Mouse (Mus musculus): ENCODE measurements around the gene Gins2. TPM values are rescaled to one million over a fixed set of nuclear protein-coding genes. Genes with fewer than 3 reads are reported as not detected.

Gene Gins2
- polyA plus RNA-seq (2015; fragmentation: Nextera tagmentation; extraction: Ambion mirVana), result 15.9 and 38.9 TPM in 2 replicates

- H3K9me3 ChIP-seq (replicated peaks), result no peaks in the 10 kb centered on the region
- H3K9ac ChIP-seq (replicated peaks), result peak within 1 kb of the TSS; percentile 54
- peak within 1 kb of the TSS; percentile 99 for H3K4me2 ChIP-seq
- H3K36me3 ChIP-seq, result no peaks in the 10 kb centered on the region
- under 1% methylated on average over 67 of the region's 67 CpGs for WGBS
- ATAC-seq (ENCODE audit: low FRiP score), result peak; percentile 98
- peak within 1 kb of the TSS; percentile 67 for H3K27ac ChIP-seq (replicated peaks)
- no peaks in the 10 kb centered on the region for H3K27me3 ChIP-seq (replicated peaks)
- peaks cover 24% of the 10 kb centered on the region for H3K4me1 ChIP-seq
- H3K4me3 ChIP-seq (replicated peaks), result peak within 1 kb of the TSS; percentile 61
Measured at GRCm38 (mm10) chr8:120588908-120589771, at the start of gene Gins2. Gins2 (minus strand) TSS chr8:120589304.

- WGBS, result under 1% methylated on average over 39 of the region's 42 CpGs
- Histone ChIP-seq H3K27ac (replicated peaks) (no peak overlapping the region), H3K36me3 (no peaks in the 10 kb centered on the region), H3K4me1 (peaks cover 20% of the 10 kb centered on the region), H3K9me3 (replicated peaks) (no peaks in the 10 kb centered on the region), H3K9ac (replicated peaks) (peak overlapping the region; percentile 53), H3K4me2 (peak overlapping the region; percentile 92), H3K27me3 (replicated peaks) (peaks cover 29% of the 10 kb centered on the region), H3K4me3 (replicated peaks) (peak overlapping the region; percentile 65)
- ATAC-seq (ENCODE audit: low FRiP score), result peak; percentile 28; the same call in 1 of the 2 replicates
Measured at GRCm38 (mm10) chr8:120634329-120634839, 45.3 kb upstream of the Gins2 start.

DNA sequence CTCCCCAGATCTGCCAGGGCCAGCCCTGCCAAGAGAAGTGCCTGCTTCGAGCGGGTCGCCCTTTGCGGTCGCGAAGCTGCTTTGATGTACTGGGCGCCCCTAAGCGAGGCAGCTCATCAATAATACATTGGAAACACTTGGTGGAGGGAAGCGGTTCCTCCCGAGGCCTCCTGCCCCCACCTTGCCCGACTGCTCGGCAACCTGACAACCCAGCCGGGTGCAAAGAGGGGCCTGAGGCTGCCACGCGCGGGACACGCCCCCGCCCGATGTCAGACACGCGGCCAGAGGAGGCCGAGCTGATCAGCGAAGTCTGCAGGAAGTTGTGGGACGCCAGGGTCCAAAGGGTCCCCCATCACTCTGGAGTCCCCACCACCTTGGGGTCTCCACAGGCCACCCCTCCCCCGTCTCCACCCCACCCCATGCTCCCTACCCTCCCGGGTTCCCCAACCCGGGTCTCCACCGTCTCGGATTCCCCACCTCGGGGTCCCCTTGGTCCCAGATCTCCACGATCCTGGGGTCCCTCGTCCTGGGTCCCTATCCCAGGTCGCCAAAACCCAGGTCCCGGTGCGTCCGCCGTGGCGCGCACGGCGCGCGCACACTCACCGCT is 44.7 kb upstream of the Gins2 start:
- peak; percentile 50 for ATAC-seq (ENCODE audit: low FRiP score)
- Histone ChIP-seq H3K4me2 (peak overlapping the region; percentile 92), H3K27ac (replicated peaks) (no peak overlapping the region), H3K27me3 (replicated peaks) (peaks cover 29% of the 10 kb centered on the region), H3K4me1 (peaks cover 20% of the 10 kb centered on the region), H3K4me3 (replicated peaks) (peak overlapping the region; percentile 65), H3K9me3 (replicated peaks) (no peaks in the 10 kb centered on the region), H3K9ac (replicated peaks) (peak overlapping the region; percentile 53), H3K36me3 (no peaks in the 10 kb centered on the region)
- under 1% methylated on average over 44 of the region's 44 CpGs for WGBS

GRCm38 (mm10) chr8:120632969-120633664 is 44.0 kb upstream of the Gins2 start:
- H3K27ac ChIP-seq (replicated peaks), result no peak overlapping the region
- peaks cover 29% of the 10 kb centered on the region for H3K27me3 ChIP-seq (replicated peaks)
- peak overlapping the region; percentile 92 for H3K4me2 ChIP-seq
- H3K9me3 ChIP-seq (replicated peaks), result no peaks in the 10 kb centered on the region
- H3K9ac ChIP-seq (replicated peaks), result peak overlapping the region; percentile 53
- ATAC-seq (ENCODE audit: low FRiP score), result peak; percentile 3; the same call in 1 of the 2 replicates
- H3K4me3 ChIP-seq (replicated peaks), result peak overlapping the region; percentile 65
- 25% methylated on average over 17 of the region's 17 CpGs for WGBS
- H3K4me1 ChIP-seq, result peaks cover 20% of the 10 kb centered on the region
- no peaks in the 10 kb centered on the region for H3K36me3 ChIP-seq

DNA sequence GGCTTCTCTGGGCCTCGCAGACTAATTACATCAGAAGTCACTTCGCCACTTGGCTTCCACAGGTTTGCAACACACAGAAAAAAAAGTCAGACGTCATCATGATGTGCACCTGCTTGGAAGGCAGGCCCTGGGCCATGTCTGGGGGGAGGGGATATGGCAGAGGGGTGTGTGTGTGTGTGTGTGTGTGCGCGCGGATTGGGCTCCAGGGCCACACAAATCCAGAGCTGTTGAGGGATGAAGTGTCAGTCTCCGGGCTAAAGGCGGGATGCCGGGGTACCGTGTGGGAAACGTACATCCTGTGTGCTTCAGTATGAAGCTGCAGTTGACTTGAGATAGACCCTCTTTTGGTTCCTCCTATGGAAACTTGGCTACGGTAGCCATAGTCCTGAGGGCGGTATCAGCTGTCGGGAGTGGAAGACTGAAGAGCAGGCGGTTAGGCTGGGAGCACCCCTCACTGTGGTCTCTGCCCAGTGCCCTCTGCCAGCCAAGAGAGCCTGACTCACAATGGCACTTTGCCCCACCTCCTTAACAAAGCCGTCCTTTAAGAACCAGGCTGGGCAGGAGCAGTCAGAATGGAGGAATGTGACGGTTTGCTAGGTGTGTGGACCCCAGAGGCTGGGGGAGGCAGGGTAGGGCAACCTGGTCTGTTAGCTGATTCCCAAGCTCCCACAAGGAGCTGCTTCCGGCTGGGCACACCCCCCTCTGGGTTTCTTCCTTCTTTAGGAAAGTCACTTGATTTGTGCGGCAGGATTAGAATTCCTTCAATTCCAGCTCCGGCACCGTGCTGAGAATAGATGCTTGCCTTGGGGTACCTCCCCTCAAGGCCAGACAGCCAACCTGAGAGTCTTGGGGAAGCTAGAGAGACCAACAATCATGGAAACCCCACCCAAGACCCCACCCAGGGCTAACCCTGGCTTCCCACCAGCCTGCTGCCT is 42.6 kb upstream of the Gins2 start:
- Histone ChIP-seq H3K36me3 (no peaks in the 10 kb centered on the region), H3K27ac (replicated peaks) (no peak overlapping the region), H3K9ac (replicated peaks) (no peak overlapping the region), H3K27me3 (replicated peaks) (peaks cover 29% of the 10 kb centered on the region), H3K4me2 (no peak overlapping the region), H3K4me3 (replicated peaks) (no peak overlapping the region), H3K9me3 (replicated peaks) (no peaks in the 10 kb centered on the region), H3K4me1 (peaks cover 20% of the 10 kb centered on the region)
- 76% methylated on average over 21 of the region's 21 CpGs for WGBS
- ATAC-seq (ENCODE audit: low FRiP score), result no peak

GRCm38 (mm10) chr8:120630848-120631247 is 41.7 kb upstream of the Gins2 start:
- Histone ChIP-seq H3K4me1 (peaks cover 20% of the 10 kb centered on the region), H3K27ac (replicated peaks) (no peak overlapping the region), H3K27me3 (replicated peaks) (peaks cover 22% of the 10 kb centered on the region), H3K9ac (replicated peaks) (no peak overlapping the region), H3K4me3 (replicated peaks) (no peak overlapping the region), H3K36me3 (no peaks in the 10 kb centered on the region), H3K4me2 (no peak overlapping the region), H3K9me3 (replicated peaks) (no peaks in the 10 kb centered on the region)
- 43% methylated on average over 6 of the region's 6 CpGs for WGBS
- no peak for ATAC-seq (ENCODE audit: low FRiP score)

DNA sequence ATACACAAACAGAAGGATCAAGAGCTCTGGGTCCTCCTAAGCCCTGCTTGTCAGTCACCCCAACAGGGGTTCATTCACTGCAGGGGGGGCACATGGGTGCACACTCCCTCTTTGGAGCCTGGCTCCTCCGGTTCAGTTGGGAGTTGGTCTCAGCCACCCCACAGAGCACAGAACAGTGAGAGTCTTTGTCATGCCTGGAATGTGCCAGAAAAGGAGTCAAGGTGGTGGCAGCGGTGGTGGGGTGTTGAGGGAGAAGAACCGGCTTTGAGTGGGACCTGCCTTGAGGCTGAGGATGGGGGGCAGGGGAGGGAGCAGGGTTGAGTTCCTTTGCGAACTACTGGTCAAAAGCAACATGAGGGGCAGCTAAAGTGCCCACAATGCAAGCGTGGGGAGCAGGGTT is 40.9 kb upstream of the Gins2 start:
- H3K27me3 ChIP-seq (replicated peaks), result peaks cover 15% of the 10 kb centered on the region
- H3K36me3 ChIP-seq, result no peaks in the 10 kb centered on the region
- H3K4me1 ChIP-seq, result peaks cover 20% of the 10 kb centered on the region
- WGBS, result 53% methylated on average over 5 of the region's 5 CpGs
- no peak overlapping the region for H3K27ac ChIP-seq (replicated peaks)
- no peaks in the 10 kb centered on the region for H3K9me3 ChIP-seq (replicated peaks)
- H3K4me3 ChIP-seq (replicated peaks), result no peak overlapping the region
- H3K4me2 ChIP-seq, result no peak overlapping the region
- no peak overlapping the region for H3K9ac ChIP-seq (replicated peaks)
- ATAC-seq (ENCODE audit: low FRiP score), result no peak

DNA sequence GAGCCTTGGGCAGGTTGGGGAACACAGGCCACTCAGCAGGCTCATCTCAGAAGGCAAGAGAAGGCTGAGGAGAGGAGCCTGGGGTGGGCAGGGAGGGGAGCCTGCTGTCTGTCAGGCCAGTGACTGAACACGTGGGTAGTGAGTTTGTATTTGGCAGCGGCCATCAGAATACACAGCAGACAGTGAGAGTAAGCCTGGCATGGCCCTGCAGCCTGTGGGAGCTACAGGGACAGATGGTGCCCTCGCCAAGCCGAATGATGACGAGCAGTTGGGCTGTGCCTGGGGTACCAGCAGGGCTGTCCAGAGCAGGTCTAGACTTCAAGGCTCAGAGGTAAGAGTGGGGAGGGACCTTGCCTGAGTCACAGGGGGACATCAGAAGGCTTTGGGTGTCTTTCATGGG is 38.2 kb upstream of the Gins2 start:
- Histone ChIP-seq H3K27me3 (replicated peaks) (0 out of 2 replicates have a peak, but pooled peaks cover 2% of the 10 kb centered on the region), H3K27ac (replicated peaks) (no peak overlapping the region), H3K4me3 (replicated peaks) (no peak overlapping the region), H3K4me1 (no peaks in the 10 kb centered on the region), H3K9ac (replicated peaks) (no peak overlapping the region), H3K4me2 (no peak overlapping the region), H3K9me3 (replicated peaks) (no peaks in the 10 kb centered on the region), H3K36me3 (no peaks in the 10 kb centered on the region)
- WGBS, result 84% methylated on average over 5 of the region's 5 CpGs
- no peak for ATAC-seq (ENCODE audit: low FRiP score)

DNA sequence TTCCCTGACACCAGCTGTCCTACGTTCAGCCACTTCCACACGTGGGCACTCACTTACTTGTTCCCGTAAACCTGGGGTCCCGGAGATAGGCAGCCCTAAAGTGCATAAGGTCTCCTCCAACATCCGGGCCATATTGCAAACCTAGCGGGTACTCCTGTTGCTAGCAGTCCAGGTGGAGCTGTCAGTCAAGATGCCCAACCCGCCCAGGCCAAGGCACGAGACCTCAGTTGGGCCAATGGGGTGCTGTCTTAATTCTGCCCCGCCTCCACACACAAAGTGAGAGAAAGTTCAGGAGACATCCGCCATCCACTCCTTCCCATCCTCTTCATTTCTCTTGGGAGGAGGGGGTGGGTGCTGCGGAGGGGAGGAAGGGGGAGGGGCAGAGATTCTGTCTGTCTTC is 37.4 kb upstream of the Gins2 start:
- ATAC-seq (ENCODE audit: low FRiP score), result no peak
- H3K9me3 ChIP-seq (replicated peaks), result no peaks in the 10 kb centered on the region
- no peak overlapping the region for H3K4me2 ChIP-seq
- H3K36me3 ChIP-seq, result no peaks in the 10 kb centered on the region
- no peak overlapping the region for H3K27ac ChIP-seq (replicated peaks)
- peaks cover 4% of the 10 kb centered on the region; the same call in 1 of the 2 replicates for H3K4me1 ChIP-seq
- H3K9ac ChIP-seq (replicated peaks), result no peak overlapping the region
- H3K4me3 ChIP-seq (replicated peaks), result no peak overlapping the region
- WGBS, result 70% methylated on average over 11 of the region's 11 CpGs
- no peaks in the 10 kb centered on the region for H3K27me3 ChIP-seq (replicated peaks)

DNA sequence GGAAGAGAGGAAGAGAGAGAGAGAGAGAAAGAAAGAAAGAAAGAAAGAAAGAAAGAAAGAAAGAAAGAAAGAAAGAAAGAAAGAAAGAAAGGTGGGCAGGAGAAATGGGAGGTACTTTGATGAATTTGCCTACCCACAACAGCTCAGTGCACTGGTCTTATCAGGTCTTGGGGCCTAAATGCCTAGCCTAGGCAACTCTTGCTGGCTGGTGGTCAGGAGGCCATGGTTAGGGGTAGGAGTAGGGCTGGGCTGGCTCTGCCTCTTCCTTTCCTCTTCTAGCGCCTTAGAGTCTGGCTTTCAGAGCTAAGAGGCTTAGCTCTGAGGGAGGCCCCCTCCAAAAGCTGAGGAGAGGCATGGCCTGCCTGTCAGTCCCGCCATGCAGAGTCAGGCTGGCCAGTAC is 34.5 kb upstream of the Gins2 start:
- H3K4me2 ChIP-seq, result no peak overlapping the region
- peaks cover 9% of the 10 kb centered on the region; the same call in 1 of the 2 replicates for H3K4me1 ChIP-seq
- H3K9me3 ChIP-seq (replicated peaks), result no peaks in the 10 kb centered on the region
- ATAC-seq (ENCODE audit: low FRiP score), result no peak
- no peak overlapping the region for H3K27ac ChIP-seq (replicated peaks)
- no peaks in the 10 kb centered on the region for H3K36me3 ChIP-seq
- no peaks in the 10 kb centered on the region for H3K27me3 ChIP-seq (replicated peaks)
- no peak overlapping the region for H3K9ac ChIP-seq (replicated peaks)
- H3K4me3 ChIP-seq (replicated peaks), result no peak overlapping the region
- 76% methylated on average over 2 of the region's 2 CpGs for WGBS

Measured in neural tube, embryonic 15.5 days (tissue).